Mouse (Mus musculus): ENCODE results near the gene Ankrd27.

Gene Ankrd27

GRCm38 (mm10) chr7:35584068-35584785, 1.8 kb upstream of the Ankrd27 start:
- DNase-seq (ENCODE audit: low read depth): no peak

DNA sequence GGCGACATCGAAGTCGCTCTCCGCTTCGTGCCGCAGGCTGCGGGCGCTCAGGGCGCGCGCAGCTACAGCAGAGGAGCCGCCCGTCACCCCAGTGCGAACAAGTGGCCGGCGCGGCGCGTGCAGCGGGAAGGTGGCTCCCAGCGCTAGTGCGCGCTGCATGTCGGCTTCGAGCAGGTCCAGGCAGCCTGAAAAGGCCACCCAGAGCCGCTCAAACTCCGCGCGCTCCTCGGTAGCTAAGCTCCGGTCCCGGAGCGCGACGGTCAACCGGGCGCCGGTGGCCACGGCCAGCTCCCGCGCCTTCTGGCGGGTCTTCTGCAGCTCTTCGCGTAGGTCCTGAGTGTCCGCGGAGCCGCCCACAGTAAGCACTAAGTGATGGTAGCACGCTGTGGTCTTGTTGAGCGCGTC, 1.3 kb upstream of the Ankrd27 start:
- DNase-seq (ENCODE audit: low read depth): peak; percentile 64

GRCm38 (mm10) chr7:35585191-35586054, 621 bp upstream of the Ankrd27 start, which contains the start of gene Rgs9bp:
Gene Rgs9bp, minus strand, starts transcription at chr7:35585582.
- DNase-seq (ENCODE audit: low read depth): peak; percentile 78

DNA sequence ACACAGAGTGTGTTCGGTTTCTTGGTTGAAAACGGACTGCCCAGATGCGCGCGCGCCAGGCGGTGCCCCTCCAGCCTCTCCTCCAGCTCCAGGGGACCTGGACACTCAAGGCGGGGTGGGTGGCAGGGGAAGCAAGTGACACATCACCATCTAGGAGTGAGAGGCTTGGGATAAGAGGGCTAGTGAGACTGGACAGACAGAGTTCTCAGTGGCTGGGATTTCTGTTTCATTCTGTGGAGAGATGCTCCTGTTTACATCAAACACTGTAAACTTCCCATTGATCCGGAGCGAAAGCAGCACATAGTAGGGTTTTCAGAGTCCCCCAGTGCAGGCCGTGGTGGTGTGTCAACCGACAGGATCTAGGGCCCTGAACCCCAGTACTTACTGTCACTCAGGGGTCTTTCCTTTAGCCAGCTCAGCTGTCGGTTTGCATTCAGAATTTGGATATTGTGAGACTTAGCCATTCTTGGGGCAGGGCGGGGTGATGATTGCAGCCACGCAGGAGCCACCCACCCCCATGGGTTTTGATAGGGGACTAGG, 932 bp downstream of the Ankrd27 start:
- DNase-seq (ENCODE audit: low read depth): no peak

DNA sequence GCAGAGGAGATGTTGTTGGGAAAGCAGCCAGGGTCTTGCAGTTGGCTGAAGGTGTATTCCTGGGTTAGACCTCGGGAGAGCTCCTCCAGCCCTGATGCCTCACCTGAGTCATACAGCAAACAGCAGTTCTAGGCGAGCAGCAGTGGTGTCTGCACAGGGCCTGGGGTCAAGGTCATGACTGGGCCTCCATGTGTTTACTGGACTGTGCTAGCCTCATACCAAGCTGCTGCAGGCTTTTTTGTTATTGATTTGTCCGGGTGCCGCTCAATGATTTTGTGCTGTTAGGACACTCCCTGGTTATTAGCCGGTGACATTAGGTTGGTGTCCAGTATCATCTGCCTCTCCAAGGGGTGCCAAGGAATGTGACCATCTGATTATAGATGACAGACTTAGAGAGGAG, 1.7 kb downstream of the Ankrd27 start:
- DNase-seq (ENCODE audit: low read depth): no peak

GRCm38 (mm10) chr7:35588680-35589428, 2.8 kb downstream of the Ankrd27 start:
- DNase-seq (ENCODE audit: low read depth): peak; percentile 27

GRCm38 (mm10) chr7:35589485-35589884, 3.4 kb downstream of the Ankrd27 start:
- peak; percentile 34 for DNase-seq (ENCODE audit: low read depth)

- no peak for DNase-seq (ENCODE audit: low read depth)
Observed at GRCm38 (mm10) chr7:35590731-35591191, 4.7 kb downstream of the Ankrd27 start.

- DNase-seq (ENCODE audit: low read depth): no peak
Observed at GRCm38 (mm10) chr7:35594311-35594710, 8.3 kb downstream of the Ankrd27 start.

DNA sequence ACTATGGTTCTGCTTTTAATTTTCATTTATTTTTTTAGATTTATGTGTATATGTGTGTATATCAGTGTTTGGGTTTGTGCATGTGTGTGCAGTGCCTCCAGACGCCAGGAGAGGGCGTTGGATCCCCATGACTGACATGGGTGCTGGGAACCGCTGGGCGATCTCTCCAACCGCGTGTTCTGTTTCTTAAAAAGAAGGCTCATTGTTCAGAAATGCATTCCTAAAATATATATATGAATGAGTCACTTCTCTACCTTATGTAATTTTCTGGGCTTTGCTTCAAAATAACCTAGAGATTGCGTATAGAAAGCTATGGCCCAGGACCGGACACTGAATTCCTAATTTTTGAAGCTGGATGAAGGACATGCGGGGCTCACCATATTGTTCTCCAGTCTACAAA, 13.4 kb downstream of the Ankrd27 start:
- no peak for DNase-seq (ENCODE audit: low read depth)

DNA sequence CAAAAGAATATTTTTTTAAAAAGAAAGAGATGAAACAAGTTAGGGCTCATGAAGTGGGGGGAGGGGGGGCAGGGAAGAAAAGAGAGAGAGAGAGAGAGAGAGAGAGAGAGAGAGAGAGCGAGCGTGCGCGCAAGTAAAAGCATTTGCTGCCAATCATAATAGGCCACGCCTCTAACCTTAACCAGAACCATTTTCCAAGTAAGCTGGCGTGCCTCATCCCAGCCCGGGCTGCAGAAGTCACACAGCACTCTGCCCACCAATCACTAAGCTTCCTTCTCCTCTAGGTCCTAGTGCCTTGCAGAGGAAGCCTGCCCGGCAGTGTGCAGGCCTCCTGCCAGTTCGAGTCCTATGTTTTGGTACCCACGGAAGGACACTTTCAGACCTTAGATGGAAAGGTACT, 14.0 kb downstream of the Ankrd27 start:
- DNase-seq (ENCODE audit: low read depth): no peak

- DNase-seq (ENCODE audit: low read depth): no peak
Observed at GRCm38 (mm10) chr7:35601106-35601505, 15.1 kb downstream of the Ankrd27 start.

DNA sequence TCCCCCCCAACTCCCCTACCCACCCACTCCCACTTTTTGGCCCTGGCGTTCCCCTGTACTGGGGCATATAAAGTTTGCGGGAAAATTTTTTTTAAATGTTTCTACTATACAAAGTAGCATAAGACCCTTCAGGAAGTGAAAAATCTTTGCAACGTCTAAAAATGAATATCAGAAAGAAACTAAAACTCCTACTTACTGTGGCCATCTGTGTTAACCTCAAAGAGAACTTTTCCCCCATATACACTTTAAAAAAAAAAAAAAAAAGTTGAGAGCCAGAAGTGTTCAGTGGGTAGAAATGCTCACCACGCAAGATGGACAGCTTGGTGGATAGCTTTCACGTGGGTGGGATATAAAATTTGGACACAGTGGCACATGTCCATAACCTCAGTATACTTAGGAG, 16.7 kb downstream of the Ankrd27 start:
- DNase-seq (ENCODE audit: low read depth): no peak

GRCm38 (mm10) chr7:35606816-35607215, 20.8 kb downstream of the Ankrd27 start:
- no peak for DNase-seq (ENCODE audit: low read depth)

GRCm38 (mm10) chr7:35609245-35609644, 23.2 kb downstream of the Ankrd27 start:
- DNase-seq (ENCODE audit: low read depth): no peak

- DNase-seq (ENCODE audit: low read depth): no peak
Observed at GRCm38 (mm10) chr7:35617513-35617912, 31.5 kb downstream of the Ankrd27 start.

DNA sequence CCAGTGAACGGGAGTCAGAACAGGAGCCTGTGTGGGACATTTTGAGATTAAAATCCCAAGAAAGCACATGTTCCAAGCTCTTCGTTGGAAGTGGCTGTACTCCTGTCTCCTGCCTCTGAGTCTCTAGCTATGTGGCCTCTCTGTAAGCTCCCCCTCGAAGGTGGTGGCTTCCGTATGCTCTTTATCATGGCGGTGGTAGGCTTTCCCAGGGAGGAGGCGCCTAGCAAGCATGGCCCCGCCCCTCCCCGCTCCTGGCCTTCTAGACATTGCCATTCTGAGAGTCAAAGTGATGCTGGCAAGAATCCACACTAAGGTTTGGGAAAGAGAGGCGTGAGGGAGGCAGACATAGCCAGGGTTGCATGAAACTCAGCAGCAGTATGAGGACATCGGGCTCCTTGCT, 36.6 kb downstream of the Ankrd27 start:
- DNase-seq (ENCODE audit: low read depth): no peak

DNA sequence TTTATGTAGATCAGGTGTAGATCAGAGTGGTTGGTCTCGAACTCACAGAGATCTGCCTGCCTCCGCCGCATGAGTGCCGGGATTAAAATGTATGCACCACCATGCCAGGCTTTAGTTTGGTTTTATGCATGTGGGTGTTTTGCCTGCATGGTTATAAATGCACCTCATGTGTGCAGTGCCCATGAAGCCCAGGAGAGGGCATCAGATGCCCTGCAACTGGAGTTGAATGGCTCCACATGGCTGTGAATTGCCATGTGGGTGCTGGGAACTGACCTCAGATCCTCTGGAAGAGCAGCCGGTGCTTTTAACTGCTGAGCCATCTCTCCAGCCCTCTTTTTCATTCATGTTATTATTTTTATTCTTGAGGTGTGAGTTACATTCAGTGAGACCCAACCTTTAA, 40.0 kb downstream of the Ankrd27 start:
- no peak for DNase-seq (ENCODE audit: low read depth)

DNA sequence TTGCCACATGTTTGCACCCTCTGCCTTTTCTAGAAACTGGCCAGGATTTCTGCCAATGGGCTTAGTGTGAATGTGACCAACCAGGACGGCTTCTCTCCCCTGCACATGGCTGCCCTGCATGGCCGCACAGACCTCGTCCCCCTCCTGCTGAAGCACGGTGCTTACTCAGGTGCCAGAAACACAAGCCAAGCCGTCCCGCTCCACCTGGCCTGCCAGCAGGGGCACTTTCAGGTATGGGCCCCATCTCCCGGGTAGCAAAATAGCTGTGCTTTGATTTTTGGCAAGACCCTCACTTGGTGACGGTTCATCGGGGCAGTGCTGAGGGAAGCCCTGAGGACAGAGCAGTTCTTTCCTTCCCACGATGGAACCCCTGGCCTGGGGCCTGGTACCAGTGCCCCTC, 41.3 kb downstream of the Ankrd27 start:
- DNase-seq (ENCODE audit: low read depth): no peak

DNA sequence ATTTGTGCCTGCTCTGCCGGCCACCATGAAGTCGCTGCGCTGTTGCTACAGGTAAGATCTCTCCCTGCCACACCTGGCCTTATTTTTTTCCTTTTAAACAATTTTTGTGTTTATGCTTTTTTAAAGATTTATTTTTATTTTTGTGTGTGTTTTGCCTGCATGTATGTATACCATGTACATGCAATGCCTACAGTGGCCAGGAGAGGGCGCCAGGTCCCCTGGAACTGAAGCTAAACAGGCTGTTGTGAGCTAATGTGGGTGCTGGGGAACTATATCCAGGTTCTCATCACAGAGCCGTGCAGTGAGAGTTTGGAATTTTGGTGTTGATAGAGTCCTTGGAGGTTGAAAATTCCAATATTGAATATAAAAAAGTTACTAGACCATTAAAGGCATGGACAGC, 42.5 kb downstream of the Ankrd27 start:
- DNase-seq (ENCODE audit: low read depth): peak; percentile 64

GRCm38 (mm10) chr7:35636229-35636628, 50.2 kb downstream of the Ankrd27 start:
- DNase-seq (ENCODE audit: low read depth): peak; percentile 51

- DNase-seq (ENCODE audit: low read depth): no peak
Observed at GRCm38 (mm10) chr7:35636874-35637273, 50.8 kb downstream of the Ankrd27 start.
